Mouse (Mus musculus) bone marrow macrophage, adult 2 months (primary cell): ENCODE results near the gene Eif4g3. TPM values are rescaled to one million over a fixed set of nuclear protein-coding genes. Genes with fewer than 3 reads are reported as not detected.

ENCODE experiments used
- H3K27ac ChIP-seq: 2 replicates; pipeline ENCODE4 v1.5.1; 2012; ENCODE audit warnings: low read depth, low read length; ENCODE audit not compliant: insufficient read depth
- H3K4me1 ChIP-seq: 2 replicates; pipeline ENCODE4 v1.6.1; 2012; ENCODE audit warnings: low read length; ENCODE audit not compliant: control insufficient read depth, insufficient read depth
- H3K4me3 ChIP-seq: 2 replicates; pipeline ENCODE4 v1.5.1; 2012; ENCODE audit warnings: mild to moderate bottlenecking, low read length, moderate library complexity; ENCODE audit not compliant: insufficient read depth
- CTCF ChIP-seq: IDR thresholded peaks from 2 replicates; pipeline ENCODE4 v1.5.1; 2012; ENCODE audit warnings: low read depth, mild to moderate bottlenecking, low read length, moderate library complexity
- POLR2A ChIP-seq: IDR thresholded peaks from 2 replicates; pipeline ENCODE4 v1.6.1; 2012; ENCODE audit warnings: mild to moderate bottlenecking, low read depth, low read length, borderline replicate concordance
- polyA plus RNA-seq: library from polyadenylated mRNA; stranded (reverse); fragments of >200 nt; gene quantifications from 2 replicates; pipeline ENCODE4 v1.2.4, GENCODE M21; 2012; ENCODE audit not compliant: missing spikeins, insufficient read depth, insufficient read length

Eif4g3 gene
- polyA plus RNA-seq, 1 experiment: 74.3 TPM

GRCm38 (mm10) chr4:138166519-138166918 is 173.7 kb downstream of the Eif4g3 start:
- H3K4me1 ChIP-seq: no peaks in the 10 kb centered on the region
- no peak overlapping the region for H3K4me3 ChIP-seq
- TF ChIP-seq POLR2A (no peak), CTCF (no peak)
- H3K27ac ChIP-seq: no peak overlapping the region

DNA sequence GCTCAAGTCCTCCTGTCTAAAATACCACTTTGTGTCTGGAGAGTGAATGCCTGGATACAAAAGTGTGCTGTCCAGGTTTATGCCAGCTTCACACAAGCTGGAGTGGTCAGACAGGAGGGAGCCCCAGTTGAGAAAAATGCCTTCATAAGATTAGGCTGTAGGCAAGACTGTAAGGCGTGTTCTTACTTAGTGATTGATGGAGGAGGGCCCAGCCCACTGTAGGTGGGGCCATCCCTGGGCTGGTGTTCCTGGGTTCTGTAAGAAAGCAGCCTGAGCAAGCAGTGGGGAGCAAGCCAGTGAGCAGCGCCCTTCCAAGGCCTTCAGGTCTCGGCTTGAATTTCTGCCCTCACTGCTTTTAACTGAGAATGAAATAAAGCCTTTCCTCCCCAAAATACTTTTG is 175.3 kb downstream of the Eif4g3 start:
- no peaks in the 10 kb centered on the region for H3K4me1 ChIP-seq
- no peak for TF ChIP-seq CTCF
- no peak for TF ChIP-seq POLR2A
- no peak overlapping the region for H3K4me3 ChIP-seq
- no peak overlapping the region for H3K27ac ChIP-seq

GRCm38 (mm10) chr4:138169420-138169819 is 176.6 kb downstream of the Eif4g3 start:
- H3K4me1 ChIP-seq: no peaks in the 10 kb centered on the region
- TF ChIP-seq POLR2A: no peak
- TF ChIP-seq CTCF: no peak
- H3K4me3 ChIP-seq: no peak overlapping the region
- H3K27ac ChIP-seq: no peak overlapping the region

DNA sequence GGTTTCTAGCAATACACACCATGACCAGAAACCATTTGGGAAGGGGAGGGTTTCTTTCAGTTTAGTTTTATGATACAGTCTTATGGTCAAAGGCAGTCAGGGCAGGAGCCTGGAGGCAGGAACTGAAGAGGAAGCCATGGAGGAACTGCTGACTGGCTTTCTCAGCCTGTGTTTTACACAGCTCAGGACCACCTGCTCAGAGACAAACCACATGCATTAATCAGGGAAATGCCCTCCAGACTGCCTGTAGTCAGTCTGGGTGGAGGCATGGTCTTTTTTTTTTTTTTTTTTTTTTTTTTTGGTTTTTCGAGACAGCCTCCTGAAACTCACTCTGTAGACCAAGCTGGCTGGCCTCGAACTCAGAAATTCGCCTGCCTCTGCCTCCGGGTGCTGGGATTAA is 179.9 kb downstream of the Eif4g3 start:
- Histone ChIP-seq H3K4me3 (no peak overlapping the region), H3K27ac (no peak overlapping the region), H3K4me1 (no peaks in the 10 kb centered on the region)
- TF ChIP-seq POLR2A: no peak
- TF ChIP-seq CTCF: no peak

DNA sequence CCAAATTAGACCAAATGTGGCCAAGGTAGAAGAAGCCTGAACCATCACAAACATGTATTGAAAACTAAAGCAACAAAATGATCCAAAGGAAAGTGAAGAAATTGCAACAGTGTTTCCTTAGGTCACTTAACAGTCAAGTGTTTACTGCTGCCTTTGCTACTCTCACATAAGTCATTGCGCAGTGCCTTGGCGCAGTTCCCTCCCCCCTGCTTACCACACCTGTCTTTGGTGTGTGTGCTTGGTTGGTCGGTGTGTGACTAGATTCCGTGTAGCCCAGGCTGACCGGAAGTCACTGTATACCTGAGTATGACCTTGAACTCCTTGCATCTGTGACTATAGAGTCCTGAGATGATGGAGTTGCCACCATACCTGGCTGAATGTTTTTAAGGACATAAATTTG is 186.6 kb downstream of the Eif4g3 start:
- Histone ChIP-seq H3K4me3 (no peak overlapping the region), H3K4me1 (peaks cover 3% of the 10 kb centered on the region; the same call in 1 of the 2 replicates), H3K27ac (no peak overlapping the region)
- TF ChIP-seq POLR2A: no peak
- no peak for TF ChIP-seq CTCF

DNA sequence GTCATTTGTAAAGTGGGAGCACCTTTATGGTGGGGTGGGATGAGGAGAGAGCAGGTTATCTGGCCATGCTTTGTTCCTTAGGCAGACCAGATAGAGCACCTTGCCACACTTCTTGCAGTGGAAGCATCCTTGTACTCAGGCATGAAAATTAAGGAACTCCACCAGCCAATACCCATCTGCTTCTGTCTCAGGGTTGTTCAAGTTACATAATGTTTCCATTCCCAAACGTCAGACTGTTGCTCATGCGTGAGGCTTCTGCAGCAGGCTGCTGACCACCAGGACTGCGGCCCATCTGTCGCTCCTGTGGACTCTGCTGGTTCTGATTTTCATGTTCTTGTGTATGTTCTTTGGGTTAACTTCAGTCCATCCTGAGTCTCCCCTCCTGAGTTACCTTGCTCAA is 187.9 kb downstream of the Eif4g3 start:
- TF ChIP-seq CTCF: no peak
- TF ChIP-seq POLR2A: no peak
- peaks cover 11% of the 10 kb centered on the region for H3K4me1 ChIP-seq
- H3K27ac ChIP-seq: no peak overlapping the region
- no peak overlapping the region for H3K4me3 ChIP-seq

- Histone ChIP-seq H3K27ac (no peak overlapping the region), H3K4me3 (no peak overlapping the region), H3K4me1 (peaks cover 11% of the 10 kb centered on the region)
- TF ChIP-seq CTCF (no peak), POLR2A (no peak)
These were observed 191.2 kb downstream of the Eif4g3 start for GRCm38 (mm10) chr4:138184056-138184455.

GRCm38 (mm10) chr4:138184573-138184981 is 191.8 kb downstream of the Eif4g3 start:
- H3K4me1 ChIP-seq: peaks cover 11% of the 10 kb centered on the region
- no peak overlapping the region for H3K27ac ChIP-seq
- TF ChIP-seq CTCF (no peak), POLR2A (no peak)
- H3K4me3 ChIP-seq: no peak overlapping the region

GRCm38 (mm10) chr4:138185961-138186360 is 193.1 kb downstream of the Eif4g3 start:
- Histone ChIP-seq H3K4me1 (peaks cover 11% of the 10 kb centered on the region), H3K4me3 (no peak overlapping the region), H3K27ac (no peak overlapping the region)
- no peak for TF ChIP-seq POLR2A
- no peak for TF ChIP-seq CTCF

DNA sequence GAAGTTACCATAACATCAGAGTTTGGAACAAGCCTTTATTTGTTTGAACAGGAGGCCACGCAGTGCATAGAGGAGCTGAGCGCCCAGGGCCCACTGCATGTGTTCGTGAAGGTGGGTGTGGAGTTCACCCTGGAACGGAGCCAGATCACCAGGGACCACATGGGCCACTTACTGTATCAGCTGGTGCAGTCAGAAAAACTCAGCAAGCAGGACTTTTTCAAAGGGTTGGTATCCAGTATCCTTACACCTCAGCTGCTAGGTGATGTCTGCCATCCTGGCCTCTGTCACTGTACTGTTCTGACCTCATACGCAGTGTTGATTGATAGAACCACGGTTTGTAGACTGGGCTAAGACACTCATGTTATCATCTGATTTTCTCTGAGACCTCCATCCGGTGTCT is 195.2 kb downstream of the Eif4g3 start:
- Histone ChIP-seq H3K27ac (no peak overlapping the region), H3K4me3 (no peak overlapping the region), H3K4me1 (peaks cover 11% of the 10 kb centered on the region)
- TF ChIP-seq POLR2A (no peak), CTCF (no peak)

GRCm38 (mm10) chr4:138192561-138192960 is 199.7 kb downstream of the Eif4g3 start:
- Histone ChIP-seq H3K27ac (no peak overlapping the region), H3K4me3 (no peak overlapping the region), H3K4me1 (no peaks in the 10 kb centered on the region)
- no peak for TF ChIP-seq CTCF
- no peak for TF ChIP-seq POLR2A

DNA sequence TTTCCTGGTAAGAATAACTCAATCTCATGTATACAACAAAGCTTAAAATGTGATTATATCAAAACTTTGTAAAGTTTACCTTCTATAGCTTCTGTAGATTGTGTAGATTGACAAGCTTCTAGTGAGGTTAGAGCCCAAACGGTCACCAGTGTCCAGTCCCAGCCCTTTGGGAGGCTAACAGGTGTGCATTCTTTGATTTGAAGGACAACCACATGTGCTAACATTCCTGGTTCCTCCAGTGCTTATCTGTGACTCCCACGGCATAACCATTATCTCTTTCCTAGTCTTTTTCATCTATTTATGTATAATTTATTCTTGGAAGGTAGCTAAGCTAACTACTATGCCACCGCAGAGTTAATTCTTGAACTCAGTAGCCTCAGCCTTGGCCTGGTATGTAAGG is 207.9 kb downstream of the Eif4g3 start:
- Histone ChIP-seq H3K4me3 (no peak overlapping the region), H3K4me1 (no peaks in the 10 kb centered on the region), H3K27ac (no peak overlapping the region)
- no peak for TF ChIP-seq POLR2A
- TF ChIP-seq CTCF: no peak
